Mouse (Mus musculus) megakaryocyte, embryonic 14.5 days (primary cell): ENCODE results near the gene Mab21l1.

Source experiments
- FLI1 ChIP-seq: IDR thresholded peaks from 2 replicates; pipeline ENCODE4 v1.6.1; 2012; ENCODE audit warnings: low read length, inconsistent platforms, mixed read lengths
- GATA1 ChIP-seq: IDR thresholded peaks from 3 replicates; pipeline ENCODE4 v1.6.1; 2012; ENCODE audit warnings: mixed read lengths, low read length, inconsistent platforms, borderline replicate concordance

DNA sequence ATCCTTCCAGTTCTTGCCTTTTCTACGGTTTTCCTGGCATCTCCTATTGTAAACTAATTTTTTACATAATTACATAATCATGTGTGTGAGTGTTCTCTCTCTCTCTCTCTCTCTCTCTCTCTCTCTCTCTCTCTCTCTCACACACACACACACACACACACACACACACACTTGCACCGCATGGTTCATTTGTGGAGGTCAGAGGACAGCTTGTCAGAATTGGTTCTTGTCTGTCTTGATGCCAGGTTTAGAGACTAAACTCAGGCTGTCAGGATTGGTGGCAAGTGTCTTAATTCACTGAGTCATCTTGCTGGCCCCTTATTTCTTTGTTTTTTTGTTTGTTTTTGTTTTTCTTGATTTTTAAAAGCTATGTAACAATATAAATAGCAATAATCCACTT lies 12.5 kb downstream of the Mab21l1 start:
- TF ChIP-seq GATA1 (no peak), FLI1 (no peak)
